Mouse (Mus musculus) liver, adult 2 months (tissue): ENCODE measurements at regions not wholly inside any gene's neighbourhood (a gene's known extent, or its start where the extent isn't known, plus 50 kb on each side); places are given as distances from the start of the nearest gene placed in this dataset.

Experiments used
- CTCF ChIP-seq: fragments of 200-500 bp; IDR thresholded peaks from 2 replicates; pipeline ENCODE4 v1.5.1; 2011; ENCODE audit warnings: low read depth, low read length, control low read depth
- POLR2A ChIP-seq: fragments of 200-500 bp; IDR thresholded peaks from 2 replicates; pipeline ENCODE4 v1.6.1; 2011; ENCODE audit warnings: low read length, control low read depth; ENCODE audit not compliant: insufficient read depth; ENCODE audit errors: extremely low read depth

DNA sequence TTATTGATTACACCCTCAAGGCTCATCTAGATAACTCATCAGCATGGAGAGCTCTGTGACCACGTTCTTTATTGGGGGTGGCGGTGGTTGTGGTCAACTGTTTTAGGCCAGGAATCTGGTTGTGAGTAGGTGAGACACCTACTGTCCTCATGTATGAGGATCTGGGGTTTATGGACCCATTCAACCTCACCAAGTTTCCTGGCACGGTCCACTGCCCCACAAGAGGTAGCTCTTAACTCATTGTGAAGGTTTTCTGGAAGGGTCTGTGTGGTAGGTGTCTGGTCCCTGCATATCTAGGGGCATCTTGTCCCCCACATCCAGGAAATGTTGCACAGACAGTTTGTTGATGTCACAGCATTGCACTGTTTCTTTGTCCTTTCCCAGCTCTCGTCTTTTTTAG is 58.7 kb upstream of the Dnah5 start:
- TF ChIP-seq CTCF (no peak), POLR2A (no peak)
